Mouse (Mus musculus) CD8-positive naive resting alpha-beta T cell, adult 2 months (primary cell): Measurements from ENCODE around the gene Psmc3ip.
A peak's percentile ranks its signal among the peaks of the same experiment; 100 is the strongest.
"Not testable (repeated sequence)": the region's sequence is repeated elsewhere in the genome, so short reads cannot be mapped to it uniquely, and the experiment has no call there.

Experiments used
- DNase-seq, 2 experiments: peaks; one replicate each; pipeline ENCODE4 v3.0.0; 2022; ENCODE audit warnings: low read depth in 2 of 2, low spot score in 2 of 2

Gene Psmc3ip

GRCm38 (mm10) chr11:101095314-101096024 lies at the start of gene Psmc3ip:
Psmc3ip (minus strand) TSS chr11:101095436.
- peak; percentile 72 to 83 for DNase-seq

DNA sequence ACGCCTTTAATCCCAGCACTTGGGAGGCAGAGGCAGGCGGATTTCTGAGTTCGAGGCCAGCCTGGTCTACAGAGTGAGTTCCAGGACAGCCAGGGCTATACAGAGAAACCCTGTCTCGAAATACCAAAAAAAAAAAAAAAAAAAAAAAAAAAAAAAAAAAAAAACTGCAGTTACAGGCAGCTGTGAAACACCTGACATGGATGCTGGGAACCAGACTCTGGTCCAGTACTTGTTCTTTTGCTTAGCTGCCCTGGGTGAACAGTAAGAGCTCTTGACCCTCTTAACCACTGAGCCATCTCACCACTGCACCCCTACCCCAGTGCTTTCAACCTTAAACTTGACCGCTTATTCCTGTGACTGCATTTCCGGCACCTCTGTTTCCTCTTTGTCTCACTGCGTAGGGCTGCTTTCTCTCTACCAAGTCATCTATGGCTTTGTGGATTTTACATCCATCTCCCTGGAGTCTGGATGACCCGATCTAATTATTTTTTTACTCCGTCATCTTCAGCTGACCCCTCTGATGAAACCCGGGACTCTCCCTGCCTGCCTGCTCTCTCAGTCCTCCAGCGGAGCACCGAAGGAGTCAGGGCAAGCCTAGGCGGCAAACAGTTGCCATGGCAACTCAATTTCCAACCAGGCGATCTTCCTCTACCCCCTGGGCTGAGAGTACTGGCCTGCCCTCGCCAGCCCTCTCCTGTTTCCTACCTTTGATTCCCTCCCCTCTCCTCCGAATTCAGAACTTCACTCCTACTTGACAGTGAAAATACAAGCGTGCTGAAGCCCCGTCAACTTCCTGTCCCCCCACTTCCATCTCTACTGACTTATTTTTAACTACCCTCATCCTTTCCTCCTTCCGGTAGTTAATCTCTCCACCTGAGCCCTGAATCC lies 48.3 kb upstream of the Psmc3ip start:
- DNase-seq, result peak; percentile 28 to 56

GRCm38 (mm10) chr11:101142215-101142967 lies 47.2 kb upstream of the Psmc3ip start:
- no peak for DNase-seq

DNA sequence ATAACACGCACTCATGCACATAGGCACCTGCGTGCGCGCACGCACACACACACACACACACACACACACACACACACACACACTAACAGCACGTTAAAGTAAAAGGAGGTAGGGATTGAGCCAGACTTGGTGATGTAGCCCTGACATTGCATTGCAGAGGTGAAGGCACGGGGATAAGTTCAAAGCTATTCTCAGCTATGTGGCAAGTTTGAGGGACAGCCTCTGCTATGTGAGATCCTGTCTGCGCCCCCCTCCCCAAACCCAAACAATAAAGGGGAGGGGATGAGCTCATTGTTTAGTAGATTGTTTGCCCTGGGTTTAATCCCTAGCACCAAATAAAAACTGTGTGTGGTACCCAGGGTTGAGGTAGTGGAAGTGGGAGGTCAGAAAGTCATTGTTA lies 45.9 kb upstream of the Psmc3ip start:
- DNase-seq, result no peak

DNA sequence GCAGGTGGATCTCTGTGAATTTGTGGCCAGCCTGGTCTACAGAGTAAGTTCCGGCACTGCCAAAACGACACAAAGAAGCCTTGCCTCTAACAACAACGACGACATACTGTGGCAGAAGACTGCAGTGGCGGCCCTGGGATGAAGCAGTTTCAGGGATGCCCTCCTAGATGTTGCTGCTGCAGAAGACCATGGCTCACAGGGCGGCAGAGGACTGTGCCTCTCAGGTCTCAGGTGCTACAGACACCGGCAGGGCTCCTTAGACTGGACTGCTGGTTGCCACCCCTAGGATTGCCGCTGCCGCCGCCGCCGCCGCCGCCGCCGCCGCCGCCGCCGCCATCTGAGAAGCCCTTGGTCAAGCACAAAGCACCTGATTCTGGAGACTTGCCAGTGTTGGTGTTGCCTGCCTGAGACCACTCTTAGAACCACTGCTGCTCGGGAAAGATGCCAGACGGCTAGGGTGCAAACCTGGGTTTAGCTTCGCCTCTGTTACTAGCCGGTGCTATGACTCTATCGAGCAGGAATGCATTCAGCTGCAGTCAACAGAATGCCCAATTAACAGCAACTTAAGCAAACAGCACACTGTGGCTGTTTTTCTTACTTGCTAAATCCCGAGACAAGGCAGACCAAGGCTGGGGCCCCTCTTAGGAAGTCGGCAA lies 45.1 kb upstream of the Psmc3ip start:
- no peak for DNase-seq

DNA sequence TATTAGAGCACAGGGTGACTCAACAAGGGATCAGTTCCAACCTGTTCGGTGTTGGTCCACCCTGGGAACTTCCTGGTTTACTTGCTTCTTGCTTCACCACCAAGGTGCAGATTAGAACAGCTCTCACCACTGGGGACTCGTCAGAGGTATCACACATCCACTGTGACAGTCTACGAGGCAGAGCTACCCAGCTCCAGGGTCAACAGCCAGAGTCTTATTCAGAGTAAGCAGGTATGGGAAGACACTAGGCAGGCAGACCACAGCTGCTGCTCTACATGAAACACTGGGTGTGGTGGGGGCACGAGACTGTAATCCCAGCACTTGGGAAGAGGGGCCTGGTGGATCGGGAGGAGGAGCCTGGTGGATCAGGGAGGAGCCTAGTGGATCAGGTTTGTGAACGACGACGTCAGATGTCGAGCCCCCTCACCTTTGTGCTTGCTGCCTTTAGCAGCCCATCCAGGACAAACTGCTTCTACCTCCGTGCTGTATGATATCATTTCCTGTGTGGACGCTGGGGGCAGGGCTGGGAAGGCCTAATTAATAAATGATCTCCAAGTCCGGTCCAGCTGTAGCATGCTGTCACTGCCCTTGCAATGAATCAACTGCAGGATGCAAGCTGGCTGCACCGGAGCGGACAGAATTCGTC lies 43.4 kb upstream of the Psmc3ip start:
- DNase-seq, result no peak

- no peak for DNase-seq
Measured at GRCm38 (mm10) chr11:101137000-101137399, 41.8 kb upstream of the Psmc3ip start.

GRCm38 (mm10) chr11:101134217-101134865 lies 39.1 kb upstream of the Psmc3ip start:
- DNase-seq, result no peak

- DNase-seq, result no peak
Measured at GRCm38 (mm10) chr11:101133037-101133436, 37.8 kb upstream of the Psmc3ip start.

- no peak for DNase-seq
Measured at GRCm38 (mm10) chr11:101131701-101132100, 36.5 kb upstream of the Psmc3ip start.

DNA sequence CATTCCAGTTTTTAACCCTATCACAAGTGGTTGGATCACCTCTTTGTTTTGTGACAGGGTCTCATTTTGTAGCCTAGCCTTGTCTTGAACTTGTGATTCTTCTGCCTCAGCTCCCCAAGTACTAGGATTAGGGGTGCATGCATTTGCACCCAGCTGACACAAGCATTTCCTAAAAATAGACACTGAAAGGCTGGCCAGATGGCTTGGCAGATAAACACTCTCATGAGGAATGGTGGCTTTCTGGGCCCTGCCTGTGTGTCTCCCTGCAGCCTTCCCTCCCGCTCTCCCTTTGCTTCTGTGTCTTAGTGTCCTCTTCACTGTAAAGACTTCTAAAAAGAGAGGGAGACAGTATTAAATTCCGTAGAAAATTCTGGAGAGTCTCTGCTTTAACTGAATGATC lies 36.0 kb upstream of the Psmc3ip start:
- no peak for DNase-seq

DNA sequence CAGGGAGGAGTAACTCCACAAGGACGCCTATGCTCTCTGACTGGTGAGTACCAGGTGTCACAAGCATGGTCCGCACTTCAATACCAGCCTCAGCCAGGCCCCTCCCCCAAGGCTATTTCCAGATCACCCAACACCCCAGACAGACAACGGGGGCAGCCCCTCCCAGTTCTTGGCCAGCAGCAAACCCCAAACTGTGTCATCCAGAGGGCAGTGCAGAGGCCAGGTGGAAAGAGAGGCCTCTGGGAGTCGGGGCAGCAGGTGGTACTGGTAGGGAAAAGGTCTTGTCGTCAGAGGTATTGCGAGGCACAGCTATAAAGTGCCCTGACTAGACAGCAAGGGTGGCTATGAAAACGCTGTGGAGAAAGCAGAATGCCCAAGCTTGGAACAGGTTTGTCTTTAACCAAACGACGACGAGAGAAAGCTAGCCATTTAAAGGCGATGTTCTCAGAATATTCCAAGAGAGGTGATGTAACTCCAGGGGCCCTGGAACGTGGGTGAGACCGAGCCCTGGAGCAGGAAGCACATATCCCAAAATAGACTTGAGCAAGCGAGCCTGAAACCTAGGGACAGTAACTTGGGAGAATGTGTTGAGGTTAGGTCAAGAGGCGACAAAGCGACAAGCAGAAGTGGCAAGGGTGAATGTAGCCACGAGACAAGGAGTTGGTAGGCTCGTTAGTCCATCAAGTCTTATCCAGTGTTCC lies 35.0 kb upstream of the Psmc3ip start:
- DNase-seq, result no peak

GRCm38 (mm10) chr11:101128996-101129577 lies 33.9 kb upstream of the Psmc3ip start:
- no peak for DNase-seq

- peak in 1 of 2 experiments; percentile 37 for DNase-seq
Measured at GRCm38 (mm10) chr11:101127075-101127474, 31.8 kb upstream of the Psmc3ip start.

- DNase-seq, result not testable (repeated sequence)
Measured at GRCm38 (mm10) chr11:101125008-101125407, 29.8 kb upstream of the Psmc3ip start.

GRCm38 (mm10) chr11:101124494-101124893 lies 29.3 kb upstream of the Psmc3ip start:
- not testable (repeated sequence) for DNase-seq

- DNase-seq, result no peak
Measured at GRCm38 (mm10) chr11:101120545-101121188, 25.4 kb upstream of the Psmc3ip start.

DNA sequence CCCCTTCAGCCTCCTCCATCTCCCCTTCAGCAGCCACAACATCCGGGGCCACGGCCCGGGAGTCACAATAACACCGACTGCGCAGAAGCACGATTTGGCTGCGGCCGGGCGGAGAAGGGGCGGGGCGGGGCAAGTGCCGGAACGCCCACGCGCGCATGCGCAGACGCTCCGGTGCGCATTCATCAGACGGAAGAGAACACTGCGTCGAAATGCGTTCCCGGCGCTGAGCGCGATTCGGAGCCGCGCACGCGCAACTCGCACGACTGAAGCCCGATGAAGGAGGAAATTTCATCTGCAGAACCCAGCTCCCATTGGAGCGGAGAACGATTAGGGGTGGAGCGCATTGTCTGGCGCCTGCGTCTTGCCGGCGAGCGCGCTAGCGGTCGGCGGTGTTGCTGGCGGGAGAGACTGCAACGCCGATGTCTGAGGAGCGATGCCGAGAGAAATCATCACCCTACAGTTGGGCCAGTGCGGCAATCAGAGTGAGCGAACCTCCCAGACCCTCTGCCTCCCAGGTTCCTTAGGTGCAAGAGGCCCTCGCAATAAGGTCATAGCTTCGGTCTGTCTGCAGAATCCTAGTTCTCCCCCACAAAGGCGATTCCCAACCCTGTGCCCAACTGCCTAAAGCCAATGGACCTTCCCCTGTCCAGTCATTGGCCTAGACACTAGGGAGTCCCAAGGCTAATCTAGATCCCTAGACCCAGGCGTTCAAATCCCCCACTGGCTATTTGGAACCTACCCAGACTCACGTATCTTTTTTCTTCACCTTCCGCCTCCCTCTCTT lies 24.7 kb upstream of the Psmc3ip start, which contains the start of the genes Retreg3 and Tubg1:
Gene Retreg3, minus strand, starts transcription at position 133 of the 784 bp plus-strand sequence.
Gene Tubg1, plus strand, starts transcription at position 178 of the 784 bp plus-strand sequence.
- DNase-seq, result peak; percentile 99
